Mouse (Mus musculus) neural tube, embryonic 14.5 days (tissue): ENCODE results near the gene Rptor. TPM values are rescaled to one million over a fixed set of nuclear protein-coding genes. Genes with fewer than 3 reads are reported as not detected.

Experiments used
- ATAC-seq: fragments of 200-750 bp; cut with Nextera tagmentation; 2 replicates; pipeline ENCODE4 v1.8.0; 2017; ENCODE audit warnings: low read depth, mild to moderate bottlenecking, moderate TSS enrichment, moderate library complexity
- H3K27ac ChIP-seq: fragments of 300-500 bp; sonication (generic); 2 replicates; pipeline ENCODE4 v1.5.1; 2014; ENCODE audit warnings: low read depth, mild to moderate bottlenecking, control low read depth, low read length, moderate library complexity, mixed read lengths
- H3K27me3 ChIP-seq: fragments of 300-500 bp; sonication (generic); 2 replicates; pipeline ENCODE4 v1.6.1; 2014; ENCODE audit warnings: low read length; ENCODE audit not compliant: control insufficient read depth, insufficient read depth
- H3K36me3 ChIP-seq: fragments of 300-500 bp; sonication (generic); 2 replicates; pipeline ENCODE4 v1.6.1; 2014; ENCODE audit warnings: low read length, mixed read lengths; ENCODE audit not compliant: control insufficient read depth, insufficient read depth
- H3K4me1 ChIP-seq: fragments of 300-500 bp; sonication (generic); 2 replicates; pipeline ENCODE4 v1.6.1; 2014; ENCODE audit warnings: low read length; ENCODE audit not compliant: control insufficient read depth, insufficient read depth
- H3K4me2 ChIP-seq: fragments of 300-500 bp; sonication (generic); 2 replicates; pipeline ENCODE4 v1.6.1; 2014; ENCODE audit warnings: mild to moderate bottlenecking, low read depth, low read length, control low read depth
- H3K4me3 ChIP-seq: fragments of 300-500 bp; sonication (generic); 2 replicates; pipeline ENCODE4 v1.5.1; 2014; ENCODE audit warnings: low read depth, low read length, control low read depth, mixed read lengths
- H3K9ac ChIP-seq: fragments of 300-500 bp; sonication (generic); replicated peaks from 2 replicates; pipeline ENCODE4 v1.6.1; 2014; ENCODE audit warnings: low read depth, mild to moderate bottlenecking, control low read depth, low read length, mixed read lengths
- H3K9me3 ChIP-seq: fragments of 300-500 bp; sonication (generic); 2 replicates; pipeline ENCODE4 v1.6.1; 2016; ENCODE audit warnings: low read length; ENCODE audit not compliant: control insufficient read depth
- WGBS: fragments of 180-500 bp; shearing (Covaris S2); extraction: QIAGEN DNeasy Blood & Tissue Kit; methylation state at CpG from one replicate; pipeline ENCODE4 v1.1.7; 2014; 5-methylcytosine and 5-hydroxymethylcytosine counted together
- polyA plus RNA-seq: library from polyadenylated mRNA; unstranded; fragments of >200 nt; fragmentation: Nextera tagmentation; extraction: Ambion mirVana; gene quantifications from 2 replicates; pipeline ENCODE4 v1.2.1, GENCODE M21; 2014

Gene Rptor
- polyA plus RNA-seq, 1 experiment from 2014 or later: 13.4 TPM

- ATAC-seq: no peak
- WGBS: 67% methylated on average over 10 of the region's 10 CpGs
- H3K27me3 ChIP-seq: no peaks in the 10 kb centered on the region
Observed at GRCm38 (mm10) chr11:119694146-119694860, 91.6 kb downstream of the Rptor start.

GRCm38 (mm10) chr11:119696401-119696800 is 93.7 kb downstream of the Rptor start:
- WGBS: 92% methylated on average over 2 of the region's 2 CpGs
- H3K4me3 ChIP-seq: no peak overlapping the region

More at GRCm38 (mm10) chr11:119694146-119694860, 91.6 kb downstream of the Rptor start:
- Histone ChIP-seq H3K4me3 (no peak overlapping the region), H3K9ac (no peak overlapping the region), H3K4me1 (peaks cover 11% of the 10 kb centered on the region; the same call in 1 of the 2 replicates), H3K4me2 (no peak overlapping the region), H3K36me3 (no peaks in the 10 kb centered on the region), H3K9me3 (no peaks in the 10 kb centered on the region), H3K27ac (no peak overlapping the region)

GRCm38 (mm10) chr11:119705381-119706066 is 102.8 kb downstream of the Rptor start:
- H3K27me3 ChIP-seq: no peaks in the 10 kb centered on the region
- WGBS: 76% methylated on average over 4 of the region's 6 CpGs
- no peak overlapping the region for H3K4me3 ChIP-seq
- H3K9ac ChIP-seq: no peak overlapping the region
- no peak overlapping the region for H3K27ac ChIP-seq
- H3K36me3 ChIP-seq: no peaks in the 10 kb centered on the region
- peaks cover 10% of the 10 kb centered on the region for H3K4me1 ChIP-seq
- H3K4me2 ChIP-seq: no peak overlapping the region
- no peak for ATAC-seq
- no peaks in the 10 kb centered on the region for H3K9me3 ChIP-seq

More at GRCm38 (mm10) chr11:119696401-119696800, 93.7 kb downstream of the Rptor start:
- no peak overlapping the region for H3K27ac ChIP-seq
- H3K27me3 ChIP-seq: no peaks in the 10 kb centered on the region
- no peaks in the 10 kb centered on the region for H3K9me3 ChIP-seq
- no peak overlapping the region for H3K4me2 ChIP-seq
- no peak overlapping the region for H3K9ac ChIP-seq
- ATAC-seq: no peak
- no peaks in the 10 kb centered on the region for H3K36me3 ChIP-seq
- peaks cover 11% of the 10 kb centered on the region; the same call in 1 of the 2 replicates for H3K4me1 ChIP-seq

GRCm38 (mm10) chr11:119707259-119707658 is 104.6 kb downstream of the Rptor start:
- no peaks in the 10 kb centered on the region for H3K36me3 ChIP-seq
- peaks cover 10% of the 10 kb centered on the region for H3K4me1 ChIP-seq
- WGBS: 92% methylated on average over 1 of the region's 1 CpGs
- H3K4me3 ChIP-seq: no peak overlapping the region
- no peaks in the 10 kb centered on the region for H3K9me3 ChIP-seq
- no peak overlapping the region for H3K4me2 ChIP-seq
- no peak overlapping the region for H3K9ac ChIP-seq
- ATAC-seq: no peak
- H3K27ac ChIP-seq: no peak overlapping the region
- no peaks in the 10 kb centered on the region for H3K27me3 ChIP-seq

- no peaks in the 10 kb centered on the region for H3K36me3 ChIP-seq
- H3K4me2 ChIP-seq: no peak overlapping the region
- H3K9ac ChIP-seq: no peak overlapping the region
- peaks cover 10% of the 10 kb centered on the region for H3K4me1 ChIP-seq
- H3K27me3 ChIP-seq: no peaks in the 10 kb centered on the region
- peak overlapping the region; percentile 8; the same call in 1 of the 2 replicates for H3K27ac ChIP-seq
- no peak overlapping the region for H3K4me3 ChIP-seq
- WGBS: 36% methylated on average over 4 of the region's 4 CpGs
- ATAC-seq: no peak
- H3K9me3 ChIP-seq: no peaks in the 10 kb centered on the region
Observed at GRCm38 (mm10) chr11:119709239-119709638, 106.5 kb downstream of the Rptor start.

GRCm38 (mm10) chr11:119710338-119710737 is 107.6 kb downstream of the Rptor start:
- H3K36me3 ChIP-seq: no peaks in the 10 kb centered on the region
- no peak overlapping the region for H3K9ac ChIP-seq
- no peak overlapping the region for H3K4me3 ChIP-seq
- H3K27me3 ChIP-seq: no peaks in the 10 kb centered on the region
- peaks cover 14% of the 10 kb centered on the region for H3K4me1 ChIP-seq
- no peak for ATAC-seq
- no peak overlapping the region for H3K27ac ChIP-seq
- WGBS: 95% methylated on average over 3 of the region's 3 CpGs
- H3K4me2 ChIP-seq: no peak overlapping the region
- no peaks in the 10 kb centered on the region for H3K9me3 ChIP-seq

- WGBS: 78% methylated on average over 5 of the region's 5 CpGs
- Histone ChIP-seq H3K36me3 (no peaks in the 10 kb centered on the region), H3K4me1 (peaks cover 14% of the 10 kb centered on the region), H3K4me2 (no peak overlapping the region), H3K27ac (no peak overlapping the region), H3K9ac (no peak overlapping the region), H3K9me3 (no peaks in the 10 kb centered on the region), H3K4me3 (no peak overlapping the region), H3K27me3 (no peaks in the 10 kb centered on the region)
- ATAC-seq: no peak
Observed at GRCm38 (mm10) chr11:119710822-119711221, 108.1 kb downstream of the Rptor start.

- Histone ChIP-seq H3K9me3 (no peaks in the 10 kb centered on the region), H3K27me3 (no peaks in the 10 kb centered on the region), H3K27ac (no peak overlapping the region), H3K9ac (no peak overlapping the region), H3K36me3 (no peaks in the 10 kb centered on the region), H3K4me2 (no peak overlapping the region), H3K4me1 (peaks cover 4% of the 10 kb centered on the region), H3K4me3 (no peak overlapping the region)
- WGBS: 47% methylated on average over 5 of the region's 5 CpGs
- ATAC-seq: no peak
Observed at GRCm38 (mm10) chr11:119715437-119715836, 112.7 kb downstream of the Rptor start.
